Mouse (Mus musculus) heart, postnatal 0 days (tissue): ENCODE measurements around the gene Rfk.

Experiments
- CTCF ChIP-seq: IDR thresholded peaks from 2 replicates; pipeline ENCODE4 v1.5.1; 2016; ENCODE audit warnings: antibody characterized with exemption, control low read depth, low read depth
- EP300 ChIP-seq: IDR thresholded peaks from 2 replicates; pipeline ENCODE4 v1.6.1; 2016; ENCODE audit warnings: antibody characterized with exemption, low read depth

- TF ChIP-seq EP300 = no peak
- no peak for TF ChIP-seq CTCF
Measured at GRCm38 (mm10) chr19:17408591-17408990, 14.7 kb downstream of the Rfk start.
